Mouse (Mus musculus): Measurements from ENCODE around the gene Mindy2. TPM values are rescaled to one million over a fixed set of nuclear protein-coding genes. Genes with fewer than 3 reads are reported as not detected.
"Not testable (repeated sequence)": the region's sequence is repeated elsewhere in the genome, so short reads cannot be mapped to it uniquely, and the experiment has no call there.

The Mindy2 gene
- polyA plus RNA-seq, 1 experiment: 4.0 TPM

- peaks cover 11% of the 10 kb centered on the region for H3K79me2 ChIP-seq (ENCODE audit: control insufficient read depth, insufficient read depth)
- H3K36me3 ChIP-seq (ENCODE audit: control insufficient read depth, insufficient read depth): peaks cover 55% of the 10 kb centered on the region
- no peak overlapping the region for H3ac ChIP-seq (ENCODE audit: control insufficient read depth, insufficient read length)
- no peaks in the 10 kb centered on the region for H3K27me3 ChIP-seq (ENCODE audit: control insufficient read depth, insufficient read depth, insufficient read length)
- no peak overlapping the region for H3K4me2 ChIP-seq (ENCODE audit: low read depth)
- H3K4me3 ChIP-seq: no peak overlapping the region
- TF ChIP-seq CEBPB (IDR thresholded peaks at IDR 0.05; ENCODE audit: insufficient read depth, poor library complexity, severe bottlenecking) (no peak), TCF3 (IDR thresholded peaks at IDR 0.05; ENCODE audit: insufficient read length, low read depth) (no peak), MAX (IDR thresholded peaks at IDR 0.05; ENCODE audit: low read depth) (no peak), MYOD1 (IDR thresholded peaks at IDR 0.05; ENCODE audit: control insufficient read depth in 1 of 3, insufficient read length in 2 of 3, low read depth in 2 of 3) (no peak), USF1 (IDR thresholded peaks at IDR 0.05; ENCODE audit: low read depth) (no peak), TCF12 (IDR thresholded peaks at IDR 0.05; ENCODE audit: insufficient read depth, poor library complexity, severe bottlenecking) (no peak), REST (IDR thresholded peaks at IDR 0.05; ENCODE audit: insufficient read depth, insufficient read length) (no peak), E2F4 (IDR thresholded peaks at IDR 0.05; ENCODE audit: insufficient read depth) (no peak), MYOG (IDR thresholded peaks at IDR 0.05; ENCODE audit: control insufficient read depth in 1 of 3, insufficient read depth in 1 of 3, insufficient read length in 2 of 3, low read depth in 2 of 3) (no peak), POLR2AphosphoS2 (IDR thresholded peaks at IDR 0.05; ENCODE audit: insufficient read length, low read depth) (no peak), POLR2A (IDR thresholded peaks at IDR 0.05; ENCODE audit: insufficient read length, low read depth) (no peak), SRF (IDR thresholded peaks at IDR 0.05; ENCODE audit: control insufficient read depth, insufficient read length, low read depth) (no peak)
Measured at GRCm38 (mm10) chr9:70570351-70570750, 86.6 kb downstream of the Mindy2 start.

- H3K36me3 ChIP-seq (ENCODE audit: control insufficient read depth, insufficient read depth): peaks cover 40% of the 10 kb centered on the region
- TF ChIP-seq POLR2AphosphoS2 (IDR thresholded peaks at IDR 0.05; ENCODE audit: insufficient read length, low read depth): no peak
- no peak for TF ChIP-seq USF1 (IDR thresholded peaks at IDR 0.05; ENCODE audit: low read depth)
- no peak for TF ChIP-seq POLR2A (IDR thresholded peaks at IDR 0.05; ENCODE audit: insufficient read length, low read depth)
- no peak for TF ChIP-seq CEBPB (IDR thresholded peaks at IDR 0.05; ENCODE audit: insufficient read depth, poor library complexity, severe bottlenecking)
- TF ChIP-seq MYOD1 (IDR thresholded peaks at IDR 0.05; ENCODE audit: control insufficient read depth in 1 of 3, insufficient read length in 2 of 3, low read depth in 2 of 3): no peak
- TF ChIP-seq MAX (IDR thresholded peaks at IDR 0.05; ENCODE audit: low read depth): no peak
- H3ac ChIP-seq (ENCODE audit: control insufficient read depth, insufficient read length): no peak overlapping the region
- H3K79me2 ChIP-seq (ENCODE audit: control insufficient read depth, insufficient read depth): peaks cover 14% of the 10 kb centered on the region
- no peak overlapping the region for H3K4me3 ChIP-seq
- H3K4me2 ChIP-seq (ENCODE audit: low read depth): no peak overlapping the region
- no peaks in the 10 kb centered on the region for H3K27me3 ChIP-seq (ENCODE audit: control insufficient read depth, insufficient read depth, insufficient read length)
Measured at GRCm38 (mm10) chr9:70567651-70568050, 89.3 kb downstream of the Mindy2 start.

- Histone ChIP-seq H3K27me3 (ENCODE audit: control insufficient read depth, insufficient read depth, insufficient read length) (no peaks in the 10 kb centered on the region), H3ac (ENCODE audit: control insufficient read depth, insufficient read length) (no peak overlapping the region), H3K79me2 (ENCODE audit: control insufficient read depth, insufficient read depth) (peaks cover 36% of the 10 kb centered on the region), H3K4me2 (ENCODE audit: low read depth) (no peak overlapping the region), H3K4me3 (no peak overlapping the region), H3K36me3 (ENCODE audit: control insufficient read depth, insufficient read depth) (peaks cover 34% of the 10 kb centered on the region)
- no peak for TF ChIP-seq REST (IDR thresholded peaks at IDR 0.05; ENCODE audit: insufficient read depth, insufficient read length)
- no peak for TF ChIP-seq POLR2A (IDR thresholded peaks at IDR 0.05; ENCODE audit: insufficient read length, low read depth)
- TF ChIP-seq TCF3 (IDR thresholded peaks at IDR 0.05; ENCODE audit: insufficient read length, low read depth): no peak
- no peak for TF ChIP-seq MYOD1 (IDR thresholded peaks at IDR 0.05; ENCODE audit: control insufficient read depth in 1 of 3, insufficient read length in 2 of 3, low read depth in 2 of 3)
- no peak for TF ChIP-seq TCF12 (IDR thresholded peaks at IDR 0.05; ENCODE audit: insufficient read depth, poor library complexity, severe bottlenecking)
- no peak for TF ChIP-seq CEBPB (IDR thresholded peaks at IDR 0.05; ENCODE audit: insufficient read depth, poor library complexity, severe bottlenecking)
- TF ChIP-seq SRF (IDR thresholded peaks at IDR 0.05; ENCODE audit: control insufficient read depth, insufficient read length, low read depth): no peak
- TF ChIP-seq MYOG (IDR thresholded peaks at IDR 0.05; ENCODE audit: control insufficient read depth in 1 of 3, insufficient read depth in 1 of 3, insufficient read length in 2 of 3, low read depth in 2 of 3): no peak
- TF ChIP-seq MAX (IDR thresholded peaks at IDR 0.05; ENCODE audit: low read depth): no peak
- no peak for TF ChIP-seq USF1 (IDR thresholded peaks at IDR 0.05; ENCODE audit: low read depth)
Measured at GRCm38 (mm10) chr9:70562825-70563224, 94.1 kb downstream of the Mindy2 start.

GRCm38 (mm10) chr9:70556796-70557195, 100.2 kb downstream of the Mindy2 start:
- Histone ChIP-seq H3K79me2 (ENCODE audit: control insufficient read depth, insufficient read depth) (peaks cover 58% of the 10 kb centered on the region), H3K4me3 (no peak overlapping the region), H3ac (ENCODE audit: control insufficient read depth, insufficient read length) (no peak overlapping the region), H3K4me2 (ENCODE audit: low read depth) (no peak overlapping the region), H3K27me3 (ENCODE audit: control insufficient read depth, insufficient read depth, insufficient read length) (no peaks in the 10 kb centered on the region), H3K36me3 (ENCODE audit: control insufficient read depth, insufficient read depth) (peaks cover 22% of the 10 kb centered on the region)
- TF ChIP-seq CEBPB (IDR thresholded peaks at IDR 0.05; ENCODE audit: insufficient read depth, poor library complexity, severe bottlenecking): no peak
- TF ChIP-seq MAX (IDR thresholded peaks at IDR 0.05; ENCODE audit: low read depth): no peak
- TF ChIP-seq USF1 (IDR thresholded peaks at IDR 0.05; ENCODE audit: low read depth): no peak

GRCm38 (mm10) chr9:70555431-70555830, 101.5 kb downstream of the Mindy2 start:
- peaks cover 71% of the 10 kb centered on the region for H3K79me2 ChIP-seq (ENCODE audit: control insufficient read depth, insufficient read depth)
- TF ChIP-seq CEBPB (IDR thresholded peaks at IDR 0.05; ENCODE audit: insufficient read depth, poor library complexity, severe bottlenecking) (no peak), USF1 (IDR thresholded peaks at IDR 0.05; ENCODE audit: low read depth) (no peak), POLR2A (IDR thresholded peaks at IDR 0.05; ENCODE audit: insufficient read length, low read depth) (no peak), E2F4 (IDR thresholded peaks at IDR 0.05; ENCODE audit: insufficient read depth) (no peak), REST (IDR thresholded peaks at IDR 0.05; ENCODE audit: insufficient read depth, insufficient read length) (no peak), TCF12 (IDR thresholded peaks at IDR 0.05; ENCODE audit: insufficient read depth, poor library complexity, severe bottlenecking) (no peak)
- no peaks in the 10 kb centered on the region for H3K27me3 ChIP-seq (ENCODE audit: control insufficient read depth, insufficient read depth, insufficient read length)
- no peak overlapping the region for H3ac ChIP-seq (ENCODE audit: control insufficient read depth, insufficient read length)
- peaks cover 13% of the 10 kb centered on the region for H3K36me3 ChIP-seq (ENCODE audit: control insufficient read depth, insufficient read depth)
- H3K4me2 ChIP-seq (ENCODE audit: low read depth): no peak overlapping the region
- H3K4me3 ChIP-seq: no peak overlapping the region

- not testable (repeated sequence) for H3K27me3 ChIP-seq (ENCODE audit: control insufficient read depth, insufficient read depth, insufficient read length); H3K4me3 ChIP-seq; H3ac ChIP-seq (ENCODE audit: control insufficient read depth, insufficient read length); H3K4me2 ChIP-seq (ENCODE audit: low read depth)
- H3K79me2 ChIP-seq (ENCODE audit: control insufficient read depth, insufficient read depth): peaks cover 79% of the 10 kb centered on the region
- peaks cover 13% of the 10 kb centered on the region for H3K36me3 ChIP-seq (ENCODE audit: control insufficient read depth, insufficient read depth)
Measured at GRCm38 (mm10) chr9:70552233-70552632, 104.7 kb downstream of the Mindy2 start.

All from myocyte (in vitro differentiated cells).